Mouse (Mus musculus): ENCODE measurements around the gene Nrtn. TPM values are rescaled to one million over a fixed set of nuclear protein-coding genes. Genes with fewer than 3 reads are reported as not detected.
A peak's percentile ranks its signal among the peaks of the same experiment; 100 is the strongest.

Gene Nrtn
- polyA plus RNA-seq, 2 experiments, result 24.1 to 31.9 TPM

DNA sequence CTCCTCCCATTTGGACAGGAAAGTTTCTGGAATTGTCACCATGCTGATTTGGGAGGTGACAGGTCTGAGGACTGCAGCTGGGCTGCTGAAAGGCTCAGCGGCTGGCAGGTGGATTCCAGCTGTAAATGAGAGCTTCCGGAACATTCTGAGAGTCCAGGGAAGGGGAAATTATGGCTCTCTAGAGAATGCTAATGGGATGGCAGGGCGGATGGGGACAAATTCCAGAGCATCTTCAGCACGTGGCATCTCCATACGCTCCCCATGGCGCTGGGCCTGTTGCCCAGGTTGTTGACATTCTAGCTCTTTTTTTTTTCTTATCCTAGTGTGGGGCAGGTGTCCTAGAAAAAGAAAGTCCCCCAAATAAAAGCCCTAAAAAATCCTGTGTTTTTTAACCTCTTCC, 28.2 kb downstream of the Nrtn start:
- Histone ChIP-seq H3K9ac (ENCODE audit: low read depth, low read length, severe bottlenecking) (no peak overlapping the region), H3K36me3 (ENCODE audit: control insufficient read depth, insufficient read depth, low read length) (no peaks in the 10 kb centered on the region), H3K9me3 (ENCODE audit: control insufficient read depth, low read length) (no peaks in the 10 kb centered on the region), H3K27me3 (ENCODE audit: control insufficient read depth, insufficient read depth, low read length) (no peaks in the 10 kb centered on the region), H3K27ac (replicated peaks; ENCODE audit: low read depth, low read length) (no peak overlapping the region), H3K4me3 (replicated peaks; ENCODE audit: low read length) (no peak overlapping the region), H3K4me1 (ENCODE audit: control insufficient read depth, insufficient read depth, low read length) (peaks cover 19% of the 10 kb centered on the region; the same call in 1 of the 2 replicates), H3K4me2 (replicated peaks; ENCODE audit: low read depth, low read length, severe bottlenecking) (no peak overlapping the region)
- no peak for TF ChIP-seq POLR2A (IDR thresholded peaks at IDR 0.05; ENCODE audit: borderline replicate concordance, extremely low read depth, insufficient read depth, insufficient read length)
- WGBS, result 49% methylated on average over 6 of the region's 6 CpGs
- ATAC-seq (ENCODE audit: low FRiP score, low read depth) (no peak), DNase-seq (ENCODE audit: low spot score) (no peak)

DNA sequence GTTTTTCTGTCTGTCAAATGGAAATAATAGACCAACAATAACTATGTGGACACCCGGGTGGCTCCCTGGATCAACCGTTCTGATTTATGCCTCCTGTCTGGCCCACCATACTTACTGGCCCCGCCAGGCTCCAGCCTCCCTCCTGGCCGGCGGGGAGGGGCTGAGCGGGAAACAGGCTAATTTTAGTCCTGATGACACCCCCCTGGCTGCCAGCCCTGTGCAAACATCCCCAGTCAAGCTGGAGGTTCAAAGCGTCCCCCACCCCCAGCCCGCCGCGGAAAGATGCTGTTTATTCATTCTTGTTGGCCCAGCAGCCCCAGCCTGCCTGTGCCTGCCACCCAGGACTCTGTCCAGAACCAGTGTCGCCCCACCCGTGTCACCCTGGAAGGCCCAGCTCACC, 29.2 kb downstream of the Nrtn start:
- H3K27me3 ChIP-seq (ENCODE audit: control insufficient read depth, insufficient read depth, low read length), result no peaks in the 10 kb centered on the region
- no peaks in the 10 kb centered on the region for H3K9me3 ChIP-seq (ENCODE audit: control insufficient read depth, low read length)
- no peak overlapping the region for H3K27ac ChIP-seq (replicated peaks; ENCODE audit: low read depth, low read length)
- TF ChIP-seq POLR2A (IDR thresholded peaks at IDR 0.05; ENCODE audit: borderline replicate concordance, extremely low read depth, insufficient read depth, insufficient read length), result no peak
- 17% methylated on average over 12 of the region's 12 CpGs for WGBS
- no peak for DNase-seq (ENCODE audit: low spot score)
- H3K4me1 ChIP-seq (ENCODE audit: control insufficient read depth, insufficient read depth, low read length), result peaks cover 29% of the 10 kb centered on the region
- H3K9ac ChIP-seq (ENCODE audit: low read depth, low read length, severe bottlenecking), result no peak overlapping the region
- ATAC-seq (ENCODE audit: low FRiP score, low read depth), result no peak
- H3K36me3 ChIP-seq (ENCODE audit: control insufficient read depth, insufficient read depth, low read length), result peaks cover 4% of the 10 kb centered on the region; the same call in 1 of the 2 replicates
- no peak overlapping the region for H3K4me3 ChIP-seq (replicated peaks; ENCODE audit: low read length)
- H3K4me2 ChIP-seq (replicated peaks; ENCODE audit: low read depth, low read length, severe bottlenecking), result no peak overlapping the region

DNA sequence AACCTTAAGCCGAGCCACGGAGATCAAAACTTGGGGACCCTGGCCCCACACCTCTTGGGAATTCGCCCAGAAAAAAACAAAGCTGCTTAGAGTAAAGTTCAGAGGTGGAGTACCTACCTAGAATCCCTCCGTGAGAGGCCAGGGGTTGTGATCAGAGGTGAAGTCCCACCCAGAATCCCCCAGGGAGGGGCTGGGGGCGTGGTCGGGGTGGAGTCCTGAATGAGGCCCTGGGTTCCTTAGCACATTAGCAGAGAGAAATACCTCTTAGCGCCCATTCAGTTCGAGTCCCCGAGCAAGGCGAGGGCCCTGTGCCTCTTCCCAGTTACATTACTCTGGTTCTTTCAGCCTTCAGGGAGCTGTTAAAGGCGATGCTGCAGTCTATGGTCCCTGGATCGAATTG, 29.7 kb downstream of the Nrtn start:
- Histone ChIP-seq H3K9ac (ENCODE audit: low read depth, low read length, severe bottlenecking) (no peak overlapping the region), H3K4me1 (ENCODE audit: control insufficient read depth, insufficient read depth, low read length) (peaks cover 34% of the 10 kb centered on the region), H3K27ac (replicated peaks; ENCODE audit: low read depth, low read length) (no peak overlapping the region), H3K4me3 (replicated peaks; ENCODE audit: low read length) (no peak overlapping the region), H3K27me3 (ENCODE audit: control insufficient read depth, insufficient read depth, low read length) (no peaks in the 10 kb centered on the region), H3K9me3 (ENCODE audit: control insufficient read depth, low read length) (no peaks in the 10 kb centered on the region), H3K4me2 (replicated peaks; ENCODE audit: low read depth, low read length, severe bottlenecking) (no peak overlapping the region; the same call in 1 of the 2 replicates), H3K36me3 (ENCODE audit: control insufficient read depth, insufficient read depth, low read length) (peaks cover 9% of the 10 kb centered on the region; the same call in 1 of the 2 replicates)
- no peak for TF ChIP-seq POLR2A (IDR thresholded peaks at IDR 0.05; ENCODE audit: borderline replicate concordance, extremely low read depth, insufficient read depth, insufficient read length)
- DNase-seq (ENCODE audit: low spot score) (no peak), ATAC-seq (ENCODE audit: low FRiP score, low read depth) (no peak)
- WGBS, result 4% methylated on average over 12 of the region's 12 CpGs

DNA sequence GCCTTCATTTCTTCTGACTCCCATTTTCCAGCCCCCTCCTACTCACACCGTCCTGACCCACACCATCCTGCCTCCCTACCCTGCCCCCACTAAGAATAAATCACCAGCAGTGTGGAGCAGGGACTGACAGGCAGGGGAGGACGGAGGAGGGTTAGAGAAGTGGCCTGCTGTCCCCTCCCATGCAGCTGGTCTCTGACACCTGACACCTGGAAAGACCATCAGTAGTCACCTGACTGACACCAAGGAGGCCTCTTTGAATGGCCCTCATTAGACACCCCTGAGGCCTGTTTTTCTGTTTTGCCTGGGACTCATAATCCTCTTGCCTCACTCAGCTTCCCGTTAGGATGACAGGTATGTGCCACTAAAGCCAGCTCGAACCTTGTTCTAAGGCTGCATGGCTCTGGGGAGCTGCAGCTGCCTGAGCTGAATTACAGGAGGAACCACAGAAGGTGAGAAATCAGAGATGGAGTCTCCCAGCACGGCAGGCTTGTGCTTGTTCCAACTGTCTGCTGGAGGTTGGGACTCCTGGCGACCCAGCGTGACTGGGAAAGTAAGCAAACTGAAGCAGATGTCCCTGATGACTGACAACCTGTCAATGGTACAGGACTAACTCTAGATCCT, 30.2 kb downstream of the Nrtn start:
- H3K9me3 ChIP-seq (ENCODE audit: control insufficient read depth, low read length), result no peaks in the 10 kb centered on the region
- TF ChIP-seq POLR2A (IDR thresholded peaks at IDR 0.05; ENCODE audit: borderline replicate concordance, extremely low read depth, insufficient read depth, insufficient read length), result no peak
- H3K4me1 ChIP-seq (ENCODE audit: control insufficient read depth, insufficient read depth, low read length), result peaks cover 39% of the 10 kb centered on the region
- no peaks in the 10 kb centered on the region for H3K27me3 ChIP-seq (ENCODE audit: control insufficient read depth, insufficient read depth, low read length)
- H3K9ac ChIP-seq (ENCODE audit: low read depth, low read length, severe bottlenecking), result no peak overlapping the region
- no peak for ATAC-seq (ENCODE audit: low FRiP score, low read depth)
- H3K4me3 ChIP-seq (replicated peaks; ENCODE audit: low read length), result no peak overlapping the region
- peaks cover 14% of the 10 kb centered on the region for H3K36me3 ChIP-seq (ENCODE audit: control insufficient read depth, insufficient read depth, low read length)
- H3K27ac ChIP-seq (replicated peaks; ENCODE audit: low read depth, low read length), result no peak overlapping the region
- 5% methylated on average over 7 of the region's 7 CpGs for WGBS
- H3K4me2 ChIP-seq (replicated peaks; ENCODE audit: low read depth, low read length, severe bottlenecking), result no peak overlapping the region; the same call in 1 of the 2 replicates
- peak; percentile 43 for DNase-seq (ENCODE audit: low spot score)

DNA sequence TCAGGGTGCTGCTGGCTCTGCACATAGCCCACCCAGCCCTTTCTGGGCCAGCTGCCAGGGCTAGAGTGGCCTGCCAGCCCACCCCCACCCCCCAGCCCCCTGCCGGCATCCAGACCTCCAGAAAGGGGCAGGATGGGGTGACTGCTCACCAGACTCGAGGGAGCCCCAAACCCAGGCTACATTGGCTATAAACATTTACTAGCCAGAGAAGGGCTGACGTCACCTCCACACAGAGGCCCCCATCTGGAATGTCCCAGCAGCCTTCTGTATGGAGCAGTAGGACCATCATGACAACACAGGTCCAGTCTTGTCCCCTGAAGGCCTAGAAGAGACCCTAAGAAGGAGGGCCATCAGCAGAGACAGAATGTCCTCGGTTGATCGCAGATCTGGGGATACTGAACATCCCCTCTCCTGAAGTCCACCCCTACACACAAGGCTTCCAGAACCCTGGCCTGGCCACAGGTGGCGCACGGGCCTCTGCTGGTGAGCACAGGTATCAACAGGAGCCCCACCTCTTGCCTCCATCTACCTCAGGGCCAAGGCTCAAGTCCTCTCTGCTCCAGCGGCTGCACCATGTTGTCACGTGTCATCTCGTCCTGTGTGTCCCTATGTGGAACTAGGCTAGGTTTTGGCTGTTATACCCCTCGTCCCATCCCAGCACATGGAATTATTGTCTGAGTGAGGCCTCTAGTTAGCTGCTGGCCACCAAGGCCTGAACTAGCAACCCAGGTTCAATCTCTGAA, 33.7 kb downstream of the Nrtn start:
- Histone ChIP-seq H3K4me2 (replicated peaks; ENCODE audit: low read depth, low read length, severe bottlenecking) (no peak overlapping the region; the same call in 1 of the 2 replicates), H3K27me3 (ENCODE audit: control insufficient read depth, insufficient read depth, low read length) (no peaks in the 10 kb centered on the region), H3K9ac (ENCODE audit: low read depth, low read length, severe bottlenecking) (no peak overlapping the region), H3K9me3 (ENCODE audit: control insufficient read depth, low read length) (no peaks in the 10 kb centered on the region), H3K4me3 (replicated peaks; ENCODE audit: low read length) (no peak overlapping the region), H3K27ac (replicated peaks; ENCODE audit: low read depth, low read length) (peak overlapping the region; percentile 67), H3K36me3 (ENCODE audit: control insufficient read depth, insufficient read depth, low read length) (peaks cover 26% of the 10 kb centered on the region), H3K4me1 (ENCODE audit: control insufficient read depth, insufficient read depth, low read length) (peaks cover 45% of the 10 kb centered on the region)
- 69% methylated on average over 10 of the region's 11 CpGs for WGBS
- peak; percentile 57 for DNase-seq (ENCODE audit: low spot score)
- TF ChIP-seq POLR2A (IDR thresholded peaks at IDR 0.05; ENCODE audit: borderline replicate concordance, extremely low read depth, insufficient read depth, insufficient read length), result no peak
- ATAC-seq (ENCODE audit: low FRiP score, low read depth), result peak; percentile 66

All from limb, embryonic 14.5 days (tissue).